Mouse (Mus musculus) small intestine, adult 2 months (tissue): ENCODE measurements around the gene Tex48. TPM values are rescaled to one million over a fixed set of nuclear protein-coding genes. Genes with fewer than 3 reads are reported as not detected.

ENCODE experiments used
- H3K27ac ChIP-seq: fragments of 200-500 bp; 2 replicates; pipeline ENCODE4 v1.5.1; 2012; ENCODE audit warnings: low read depth, low read length, control low read depth, inconsistent platforms; ENCODE audit not compliant: insufficient read depth
- H3K27me3 ChIP-seq: fragments of 200-500 bp; 2 replicates; pipeline ENCODE4 v1.6.1; 2012; ENCODE audit warnings: mild to moderate bottlenecking, moderate library complexity, low read length, inconsistent platforms; ENCODE audit not compliant: control insufficient read depth, insufficient read depth
- H3K36me3 ChIP-seq: fragments of 200-500 bp; 2 replicates; pipeline ENCODE4 v1.6.1; 2012; ENCODE audit warnings: mild to moderate bottlenecking, low read length, control low read depth, inconsistent platforms; ENCODE audit not compliant: control insufficient read depth, insufficient read depth
- H3K4me1 ChIP-seq: fragments of 200-500 bp; 2 replicates; pipeline ENCODE4 v1.6.1; 2012; ENCODE audit warnings: low read length, inconsistent platforms, mixed read lengths; ENCODE audit not compliant: control insufficient read depth, insufficient read depth, insufficient read length
- H3K4me3 ChIP-seq: fragments of 200-500 bp; 2 replicates; pipeline ENCODE4 v1.5.1; 2012; ENCODE audit warnings: low read depth, mild to moderate bottlenecking, control low read depth, inconsistent platforms, low read length, moderate library complexity
- CTCF ChIP-seq: fragments of 200-500 bp; IDR thresholded peaks from 2 replicates; pipeline ENCODE4 v1.5.1; 2012; ENCODE audit warnings: low read depth, mild to moderate bottlenecking, control low read depth, inconsistent platforms, low read length, moderate library complexity, mixed read lengths; ENCODE audit not compliant: insufficient replicate concordance, insufficient read length; ENCODE audit errors: extremely low read depth
- POLR2A ChIP-seq: fragments of 200-500 bp; IDR thresholded peaks from 2 replicates; pipeline ENCODE4 v1.6.1; 2012; ENCODE audit warnings: low read depth, mild to moderate bottlenecking, control low read depth, inconsistent platforms, low read length, moderate library complexity
- WGBS: fragments of 180-500 bp; shearing (Covaris S2); methylation state at CpG from one replicate; pipeline ENCODE4 v1.1.7; 2018; 5-methylcytosine and 5-hydroxymethylcytosine counted together
- polyA plus RNA-seq: library from polyadenylated mRNA; depleted of rRNA; stranded (reverse); fragments of >200 nt; gene quantifications from 2 replicates; pipeline ENCODE4 v1.2.3, GENCODE M21; 2012

Tex48 gene
- polyA plus RNA-seq, 1 experiment = not detected

DNA sequence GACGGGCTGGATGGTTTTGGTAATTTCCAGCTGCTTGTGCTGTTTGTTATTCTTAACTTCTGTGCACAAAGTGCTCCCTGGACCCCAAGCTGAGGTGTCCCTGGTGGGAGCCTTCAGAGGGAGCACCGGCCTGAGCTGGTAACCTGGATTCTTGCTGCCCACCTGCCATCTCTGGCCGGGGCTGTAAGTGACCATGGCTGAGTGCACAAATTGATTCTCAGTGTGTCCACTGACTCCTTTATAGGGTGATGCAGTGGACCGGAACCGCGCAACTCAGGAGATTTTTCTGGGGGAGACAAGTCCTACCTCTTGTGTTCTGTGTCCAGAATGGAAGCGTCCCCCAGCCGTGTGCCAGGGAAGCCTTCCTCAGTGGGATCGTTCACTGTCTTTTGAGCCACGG is 37.0 kb downstream of the Tex48 start:
- Histone ChIP-seq H3K4me1 (no peaks in the 10 kb centered on the region), H3K4me3 (no peak overlapping the region), H3K27ac (no peak overlapping the region), H3K27me3 (no peaks in the 10 kb centered on the region), H3K36me3 (peaks cover 23% of the 10 kb centered on the region)
- TF ChIP-seq POLR2A (no peak), CTCF (no peak)
- WGBS = 95% methylated on average over 10 of the region's 10 CpGs

DNA sequence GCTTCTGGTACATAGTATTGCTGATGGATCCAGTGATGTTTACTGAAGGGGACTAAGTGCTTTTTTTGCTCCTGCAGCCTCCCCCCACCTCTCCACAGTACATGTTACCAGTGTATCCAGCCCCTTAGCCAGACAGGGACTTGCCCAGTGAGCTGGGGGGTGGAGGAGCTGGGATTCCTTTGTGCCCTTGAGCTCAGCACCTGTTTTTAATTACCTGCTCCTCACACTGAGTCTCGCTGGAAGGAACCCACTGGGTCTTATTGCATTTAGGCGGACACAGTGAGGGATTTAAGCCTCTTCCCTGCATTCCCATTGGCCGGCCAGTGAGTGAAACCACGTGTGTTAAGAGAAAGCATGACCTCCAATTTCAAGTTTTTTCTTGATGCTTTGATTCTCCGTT is 39.6 kb downstream of the Tex48 start:
- Histone ChIP-seq H3K4me3 (no peak overlapping the region), H3K27ac (no peak overlapping the region), H3K27me3 (no peaks in the 10 kb centered on the region), H3K36me3 (peaks cover 32% of the 10 kb centered on the region), H3K4me1 (no peaks in the 10 kb centered on the region)
- 89% methylated on average over 5 of the region's 5 CpGs for WGBS
- TF ChIP-seq CTCF = no peak
- no peak for TF ChIP-seq POLR2A

DNA sequence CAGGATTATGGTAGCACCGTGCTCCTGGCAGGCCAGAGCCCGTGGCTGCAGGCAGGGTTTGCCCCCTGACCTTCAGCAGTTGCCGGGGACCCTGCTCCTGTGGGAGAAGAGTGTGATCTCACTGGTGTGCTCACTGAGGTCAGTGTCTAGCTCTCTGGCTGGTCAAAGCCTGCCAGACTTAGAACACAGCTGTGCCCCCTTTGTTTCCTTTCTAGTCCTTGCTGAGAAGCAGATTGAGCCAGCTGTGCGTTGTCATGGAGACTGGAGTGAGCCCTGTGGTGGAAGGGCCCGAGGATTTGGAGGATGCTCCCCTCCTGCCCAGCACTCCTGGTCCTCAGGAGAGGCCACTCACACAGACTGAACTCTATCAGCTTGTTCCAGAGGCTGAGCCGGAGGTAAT is 42.1 kb downstream of the Tex48 start:
- 76% methylated on average over 6 of the region's 6 CpGs for WGBS
- Histone ChIP-seq H3K27me3 (no peaks in the 10 kb centered on the region), H3K4me1 (no peaks in the 10 kb centered on the region), H3K27ac (no peak overlapping the region), H3K4me3 (no peak overlapping the region), H3K36me3 (peaks cover 33% of the 10 kb centered on the region)
- no peak for TF ChIP-seq CTCF
- TF ChIP-seq POLR2A = no peak

DNA sequence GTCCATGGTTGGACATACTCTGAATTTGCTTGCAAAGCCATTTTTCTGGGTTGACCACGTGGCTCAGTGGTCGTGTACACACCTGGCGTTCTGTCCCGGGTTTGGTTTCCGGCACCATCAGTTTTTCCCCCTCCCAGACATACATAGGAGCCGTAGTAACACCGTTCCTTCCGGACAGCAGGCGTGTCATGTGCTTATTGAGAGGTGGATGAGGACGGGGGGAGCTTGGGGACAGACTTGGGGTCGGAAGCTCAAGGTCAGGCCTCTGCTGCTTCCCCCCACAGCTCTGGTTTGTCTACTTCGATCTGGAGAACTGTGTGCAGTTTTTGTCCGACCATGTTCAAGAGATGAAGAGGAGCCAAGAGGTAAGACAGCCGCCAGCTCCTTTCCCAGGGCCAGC is 42.6 kb downstream of the Tex48 start:
- H3K4me3 ChIP-seq = no peak overlapping the region
- no peaks in the 10 kb centered on the region for H3K4me1 ChIP-seq
- 90% methylated on average over 14 of the region's 14 CpGs for WGBS
- H3K27ac ChIP-seq = no peak overlapping the region
- TF ChIP-seq CTCF (no peak), POLR2A (no peak)
- no peaks in the 10 kb centered on the region for H3K27me3 ChIP-seq
- H3K36me3 ChIP-seq = peaks cover 33% of the 10 kb centered on the region

DNA sequence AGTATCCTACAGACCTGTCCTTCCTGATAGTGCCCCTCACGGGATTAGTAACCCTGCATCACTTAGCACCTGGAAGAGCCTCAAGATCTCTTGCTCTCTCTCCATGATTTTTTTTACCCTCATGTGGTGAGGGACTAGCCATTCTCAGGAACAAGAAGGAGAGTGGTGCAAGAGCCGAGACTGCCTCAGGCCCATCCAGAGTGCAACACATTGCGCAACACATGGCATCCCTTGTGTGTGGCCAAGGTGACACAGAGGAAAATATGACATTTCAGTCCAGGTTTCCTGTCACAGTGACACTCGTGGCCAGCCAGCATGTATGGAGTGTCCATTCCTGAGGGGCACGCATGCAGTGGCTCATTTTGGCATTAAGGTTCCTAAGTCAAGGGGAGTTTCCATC is 49.6 kb downstream of the Tex48 start:
- Histone ChIP-seq H3K4me3 (no peak overlapping the region), H3K27ac (no peak overlapping the region), H3K36me3 (peaks cover 50% of the 10 kb centered on the region), H3K27me3 (no peaks in the 10 kb centered on the region), H3K4me1 (no peaks in the 10 kb centered on the region; the same call in 1 of the 2 replicates)
- TF ChIP-seq POLR2A (no peak), CTCF (no peak)
- 88% methylated on average over 5 of the region's 5 CpGs for WGBS

DNA sequence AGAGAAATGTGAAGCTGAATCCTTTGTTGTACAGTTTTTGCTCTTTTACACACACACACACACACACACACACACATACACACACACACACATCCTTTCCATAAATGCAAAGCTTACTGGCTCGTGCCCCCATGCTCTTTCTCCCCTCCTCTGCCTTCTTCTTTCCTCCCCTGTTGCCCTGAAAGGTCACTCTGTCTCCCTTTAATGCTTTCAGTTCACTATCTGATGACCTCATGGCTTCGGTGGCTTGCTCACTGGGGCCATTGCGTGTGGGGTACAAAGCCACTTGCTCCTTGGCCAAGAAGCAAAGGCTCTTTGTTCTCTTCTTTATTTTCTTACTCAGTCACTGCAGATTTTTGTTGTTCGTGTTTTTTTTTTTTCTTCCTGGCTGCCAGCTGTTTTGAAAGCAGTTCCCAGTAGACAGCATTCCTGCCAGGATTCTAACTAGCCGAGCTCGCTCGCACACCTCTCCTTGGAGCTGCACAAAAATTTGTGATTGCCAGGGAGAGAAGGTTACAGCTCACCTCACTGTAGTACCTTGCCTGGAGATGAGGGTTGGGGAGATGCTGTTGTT is 51.9 kb downstream of the Tex48 start:
- H3K4me1 ChIP-seq = no peaks in the 10 kb centered on the region; the same call in 1 of the 2 replicates
- H3K4me3 ChIP-seq = no peak overlapping the region
- H3K27ac ChIP-seq = no peak overlapping the region
- 65% methylated on average over 7 of the region's 7 CpGs for WGBS
- peaks cover 63% of the 10 kb centered on the region for H3K36me3 ChIP-seq
- no peaks in the 10 kb centered on the region for H3K27me3 ChIP-seq
- TF ChIP-seq POLR2A (no peak), CTCF (no peak)

DNA sequence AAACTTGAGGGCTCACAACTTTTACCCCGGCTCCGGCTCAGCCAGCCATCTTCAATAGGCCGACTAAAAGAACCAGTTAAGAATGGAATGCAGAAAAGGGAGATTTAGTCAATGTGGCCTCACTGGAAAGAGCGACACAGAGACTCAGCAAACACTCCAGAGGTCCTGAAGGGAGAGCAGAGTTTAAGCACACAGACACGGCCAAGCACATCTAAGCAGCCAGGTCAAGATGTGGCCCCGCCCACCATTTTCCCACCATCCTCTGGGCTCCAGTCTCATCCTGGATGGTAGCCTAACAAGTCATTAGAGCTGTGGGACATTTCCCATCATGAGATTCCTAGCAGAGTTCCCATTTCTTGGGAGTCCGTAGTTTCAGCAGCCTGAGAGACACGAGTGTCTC is 52.9 kb downstream of the Tex48 start:
- TF ChIP-seq POLR2A (no peak), CTCF (no peak)
- H3K4me1 ChIP-seq = no peaks in the 10 kb centered on the region; the same call in 1 of the 2 replicates
- 85% methylated on average over 8 of the region's 8 CpGs for WGBS
- H3K27me3 ChIP-seq = no peaks in the 10 kb centered on the region
- H3K4me3 ChIP-seq = no peak overlapping the region
- no peak overlapping the region for H3K27ac ChIP-seq
- H3K36me3 ChIP-seq = peaks cover 64% of the 10 kb centered on the region
